Mouse (Mus musculus): ENCODE data around the gene Slc43a2.

Gene Slc43a2

GRCm38 (mm10) chr11:75531469-75532242 lies at the start of gene Slc43a2:
Slc43a2 (plus strand) TSS chr11:75531694.
- peak; percentile 97 for DNase-seq (ENCODE audit: low read depth, low spot score)

- no peak for DNase-seq (ENCODE audit: low read depth, low spot score)
Observed at GRCm38 (mm10) chr11:75486192-75486591, 45.3 kb upstream of the Slc43a2 start.

- peak; percentile 98 for DNase-seq (ENCODE audit: low read depth, low spot score)
Observed at GRCm38 (mm10) chr11:75486601-75487285, 44.8 kb upstream of the Slc43a2 start, which contains the start of gene Prpf8. Prpf8 (plus strand) TSS chr11:75486816.

DNA sequence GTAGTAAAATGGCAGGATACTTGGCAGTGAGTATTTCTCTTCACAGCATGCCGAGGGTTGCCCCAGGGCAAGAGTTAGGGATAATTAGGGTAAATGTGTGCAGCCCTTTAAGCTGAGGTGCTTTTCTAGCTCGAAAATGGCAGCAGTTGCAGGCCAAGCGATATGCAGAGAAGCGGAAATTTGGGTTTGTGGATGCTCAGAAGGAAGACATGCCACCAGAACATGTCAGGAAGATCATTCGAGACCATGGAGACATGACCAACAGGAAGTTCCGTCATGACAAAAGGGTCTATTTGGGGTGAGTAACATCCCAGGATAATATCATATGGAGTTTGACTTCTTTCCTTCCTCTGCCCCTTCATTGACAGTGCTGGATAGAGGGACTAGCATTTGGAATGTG lies 44.0 kb upstream of the Slc43a2 start:
- no peak for DNase-seq (ENCODE audit: low read depth, low spot score)

- no peak for DNase-seq (ENCODE audit: low read depth, low spot score)
Observed at GRCm38 (mm10) chr11:75494296-75495049, 37.0 kb upstream of the Slc43a2 start.

GRCm38 (mm10) chr11:75498126-75498525 lies 33.4 kb upstream of the Slc43a2 start:
- no peak for DNase-seq (ENCODE audit: low read depth, low spot score)

DNA sequence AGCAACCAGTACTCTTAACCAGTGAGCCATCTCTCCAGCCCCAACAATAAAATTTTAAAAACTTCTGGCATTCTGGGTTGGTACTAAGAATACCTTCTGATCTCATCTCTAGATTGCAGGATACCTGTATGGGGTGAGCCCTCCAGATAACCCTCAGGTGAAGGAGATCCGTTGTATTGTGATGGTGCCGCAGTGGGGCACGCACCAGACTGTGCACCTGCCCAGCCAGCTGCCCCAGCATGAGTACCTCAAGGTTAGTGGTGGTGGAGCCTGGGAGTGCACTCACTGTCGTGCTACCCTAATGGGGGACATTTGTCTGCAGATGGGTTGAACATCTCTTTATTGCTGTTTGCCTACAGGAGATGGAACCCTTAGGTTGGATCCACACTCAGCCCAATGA lies 23.3 kb upstream of the Slc43a2 start:
- DNase-seq (ENCODE audit: low read depth, low spot score), result no peak

- DNase-seq (ENCODE audit: low read depth, low spot score), result no peak
Observed at GRCm38 (mm10) chr11:75508904-75509303, 22.6 kb upstream of the Slc43a2 start.

GRCm38 (mm10) chr11:75509741-75510626 lies 21.5 kb upstream of the Slc43a2 start, which contains the start of gene Rilp:
Rilp (plus strand) TSS chr11:75510094.
- DNase-seq (ENCODE audit: low read depth, low spot score), result peak; percentile 82

GRCm38 (mm10) chr11:75510627-75510993 lies 20.9 kb upstream of the Slc43a2 start:
- peak; percentile 90 for DNase-seq (ENCODE audit: low read depth, low spot score)

- no peak for DNase-seq (ENCODE audit: low read depth, low spot score)
Observed at GRCm38 (mm10) chr11:75511213-75511612, 20.3 kb upstream of the Slc43a2 start.

- no peak for DNase-seq (ENCODE audit: low read depth, low spot score)
Observed at GRCm38 (mm10) chr11:75512301-75513018, 19.0 kb upstream of the Slc43a2 start.

DNA sequence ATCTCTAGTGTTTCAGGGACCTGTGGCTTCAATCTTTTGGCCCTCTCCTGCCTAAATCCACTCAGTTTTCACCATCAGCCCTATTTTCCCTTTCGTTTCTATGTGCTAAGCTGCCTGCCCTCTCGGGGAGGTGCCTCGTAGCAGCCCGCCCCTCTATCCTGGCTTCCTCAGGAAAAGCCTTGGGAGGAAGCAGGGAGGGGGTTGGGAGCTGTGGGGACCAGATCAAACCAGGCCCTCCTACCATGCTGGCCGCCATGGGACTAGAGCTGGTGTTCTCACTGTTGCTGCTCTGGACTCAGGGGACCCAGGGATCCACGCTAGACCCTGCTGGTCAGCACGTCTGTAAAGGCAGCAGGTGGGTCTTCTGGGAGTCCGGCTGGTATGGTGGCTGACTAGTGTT lies 18.2 kb upstream of the Slc43a2 start, which contains the start of gene Scarf1:
Scarf1 (plus strand) TSS at position 205 of the 400 bp plus-strand sequence.
- DNase-seq (ENCODE audit: low read depth, low spot score), result peak; percentile 51

GRCm38 (mm10) chr11:75515186-75515585 lies 16.3 kb upstream of the Slc43a2 start:
- no peak for DNase-seq (ENCODE audit: low read depth, low spot score)

DNA sequence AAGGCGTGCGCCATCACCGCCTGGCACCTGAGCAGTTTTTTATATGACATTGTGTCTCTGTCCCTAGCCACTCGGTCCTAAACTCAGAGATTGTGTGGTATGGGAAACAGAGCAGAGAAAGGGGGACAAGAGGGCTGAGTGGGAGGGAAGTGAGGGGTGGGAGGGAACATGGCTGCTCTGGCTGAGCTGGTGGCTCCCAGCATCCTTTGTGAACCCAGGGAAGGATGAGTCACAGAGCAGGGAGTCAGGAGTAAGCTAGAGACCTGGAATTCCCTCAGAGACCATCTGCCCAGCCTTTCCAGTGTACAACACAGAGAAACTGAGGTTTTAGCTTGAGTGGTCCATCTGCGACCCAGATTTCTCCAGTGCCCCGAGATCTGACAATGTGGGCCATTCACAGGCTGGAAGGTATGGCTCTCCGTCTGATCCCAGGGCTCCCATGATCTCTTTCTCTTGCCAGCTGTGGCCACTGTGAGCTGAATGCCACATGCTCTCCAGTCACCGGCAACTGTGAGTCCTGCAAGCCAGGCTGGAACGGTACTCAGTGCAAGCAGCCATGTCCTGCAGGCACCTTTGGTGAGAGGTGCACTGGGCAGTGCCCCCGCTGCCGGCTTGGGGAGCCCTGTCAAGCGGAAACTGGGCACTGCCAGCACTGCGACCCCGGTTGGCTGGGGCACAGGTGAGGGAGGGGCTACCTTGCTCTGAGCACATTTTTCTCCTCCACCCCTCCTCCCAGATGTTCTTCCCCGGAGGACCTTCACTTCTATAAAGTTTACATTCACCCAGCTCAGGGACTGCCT lies 11.5 kb upstream of the Slc43a2 start:
- DNase-seq (ENCODE audit: low read depth, low spot score), result peak; percentile 37

DNA sequence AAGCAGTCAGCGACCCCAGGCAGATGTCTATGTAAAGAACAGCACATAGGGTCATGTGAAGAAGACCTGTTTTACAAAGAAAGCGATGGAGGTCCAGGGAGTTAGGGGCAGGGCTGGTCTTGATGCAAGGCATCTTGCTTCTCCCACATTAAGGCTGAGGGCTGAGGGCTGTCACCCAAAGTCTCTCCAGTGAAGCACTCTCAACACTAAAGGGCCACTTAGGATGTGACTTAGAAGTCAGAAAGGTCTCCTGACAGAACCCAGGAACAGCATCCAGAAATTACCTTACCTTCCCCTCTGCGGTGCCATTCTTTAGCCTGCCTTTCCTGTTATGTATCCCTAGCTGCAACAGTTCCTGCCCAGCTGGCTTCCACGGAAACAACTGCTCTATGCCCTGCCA lies 9.9 kb upstream of the Slc43a2 start:
- no peak for DNase-seq (ENCODE audit: low read depth, low spot score)

GRCm38 (mm10) chr11:75522793-75523192 lies 8.7 kb upstream of the Slc43a2 start:
- DNase-seq (ENCODE audit: low read depth, low spot score), result no peak

DNA sequence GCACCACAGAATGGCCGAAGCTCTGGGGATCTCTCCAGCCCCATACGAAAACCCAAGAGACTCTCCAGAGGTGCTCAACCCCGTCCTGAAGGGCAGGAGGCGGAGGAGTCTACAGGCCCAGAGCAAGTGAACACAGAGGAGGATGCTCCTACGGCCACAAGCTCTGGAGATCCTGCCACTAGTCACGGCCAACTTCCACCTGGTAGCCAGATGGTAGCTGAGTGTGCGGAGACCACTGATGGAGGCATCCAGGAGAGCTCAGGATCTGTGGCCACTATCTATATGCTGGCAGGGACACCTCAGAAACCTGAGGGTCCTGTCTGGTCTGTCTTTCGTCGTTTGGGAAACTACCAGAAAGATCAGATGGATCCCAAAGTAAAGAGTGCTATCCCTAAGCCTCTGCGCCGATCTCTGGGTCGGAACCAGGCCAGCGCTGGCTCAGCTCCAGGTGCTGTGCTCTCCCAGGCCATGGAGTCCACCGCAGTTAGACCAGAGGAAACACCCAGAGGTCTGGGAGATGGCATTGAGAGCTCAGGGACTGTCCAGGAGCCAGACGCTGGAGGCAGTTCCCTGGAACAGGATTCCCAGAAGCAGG lies 5.9 kb upstream of the Slc43a2 start:
- DNase-seq (ENCODE audit: low read depth, low spot score), result no peak

DNA sequence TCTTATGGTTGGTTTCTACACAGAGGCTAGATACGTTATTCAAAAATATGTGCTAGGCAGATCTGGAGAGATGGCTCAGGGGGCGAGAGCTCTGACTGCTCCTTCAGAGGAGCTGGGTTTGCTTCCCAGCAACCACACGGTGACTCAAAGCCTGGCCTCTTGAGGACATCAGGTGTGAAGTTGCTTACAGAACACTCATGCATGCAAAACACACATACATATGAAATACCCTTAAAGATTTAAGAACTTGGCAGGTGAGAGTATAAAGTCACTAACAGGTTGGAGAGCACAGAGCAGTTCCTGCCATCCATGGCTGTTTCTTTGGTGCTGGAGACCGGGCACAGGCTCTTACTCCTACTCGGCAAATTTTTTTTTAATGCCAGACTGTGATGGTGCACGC lies 4.6 kb upstream of the Slc43a2 start:
- no peak for DNase-seq (ENCODE audit: low read depth, low spot score)

Data from R1 (cell line).